Mouse (Mus musculus) urinary bladder, adult 2 months (tissue): ENCODE results near the gene Klf3. TPM values are rescaled to one million over a fixed set of nuclear protein-coding genes. Genes with fewer than 3 reads are reported as not detected.
"Not testable (repeated sequence)": the region's sequence is repeated elsewhere in the genome, so short reads cannot be mapped to it uniquely, and the experiment has no call there.

Experiments used
- DNase-seq: peaks from one replicate; pipeline ENCODE4 v3.0.0; 2022; ENCODE audit warnings: low spot score
- polyA plus RNA-seq: library from polyadenylated mRNA; depleted of rRNA; stranded (reverse); fragments of >200 nt; gene quantifications from 2 replicates; pipeline ENCODE4 v1.2.3, GENCODE M21; 2012; rRNA removed

The Klf3 gene
- polyA plus RNA-seq, 1 experiment = 55.4 TPM

GRCm38 (mm10) chr5:64878526-64878925 lies 75.3 kb downstream of the Klf3 start:
- DNase-seq = no peak

- no peak for DNase-seq
Measured at GRCm38 (mm10) chr5:64879241-64879640, 76.1 kb downstream of the Klf3 start.

- DNase-seq = not testable (repeated sequence)
Measured at GRCm38 (mm10) chr5:64881559-64881958, 78.4 kb downstream of the Klf3 start.

- DNase-seq = not testable (repeated sequence)
Measured at GRCm38 (mm10) chr5:64881976-64882375, 78.8 kb downstream of the Klf3 start.

Other genes with a start within 250 kb of the Klf3 start
- gene Tlr1, start 130.2 kb downstream of the Klf3 start, polyA plus RNA-seq = 3.0 and 3.1 TPM in 2 replicates
- 1.7 and 1.8 TPM in 2 replicates for gene Tlr6, start 156.7 kb downstream of the Klf3 start, polyA plus RNA-seq
- gene Fam114a1, start 166.7 kb downstream of the Klf3 start, polyA plus RNA-seq = 73.8 and 75.7 TPM in 2 replicates